Comparison of ENCODE assay signal across 9 mouse cellular contexts in genomic region chr1:153900860-153901730, GRCm38 (mm10). TPM values are rescaled to one million over a fixed set of nuclear protein-coding genes. Genes with fewer than 3 reads are reported as not detected.
DNase-seq lines count a peak whose midpoint lies in the region; ATAC-seq lines count a peak whose summit lies in the region.
"Had no signal": no experiment of that assay in that cellular context is flagged by ENCODE, and none has a peak within 500 bp of the region (broad histone marks: within the 10 kb centered on the region; RNA-seq: fewer than 3 reads in every experiment).

No protein-coding gene starts in this region.

- H3K9ac ChIP-seq in embryonic facial prominence, embryonic 11.5 days (replicated peaks; ENCODE audit: low read length) = peak overlapping the region; percentile 81
- H3K9ac ChIP-seq in kidney, embryonic 15.5 days = peak overlapping the region; percentile 88

- no peaks in the 10 kb centered on the region for H3K4me1 ChIP-seq in embryonic facial prominence, embryonic 11.5 days (ENCODE audit: control insufficient read depth, insufficient read depth, low read length)
- H3K4me1 ChIP-seq in kidney, embryonic 15.5 days = peaks cover 27% of the 10 kb centered on the region

- ATAC-seq in embryonic facial prominence, embryonic 11.5 days (replicated peaks; ENCODE audit: insufficient number of reproducible peaks, low FRiP score, low TSS enrichment, low read depth) = no peak
- peak; percentile 7 for ATAC-seq in kidney, embryonic 15.5 days (replicated peaks; ENCODE audit: low FRiP score)

- peak overlapping the region; percentile 78 for H3K27ac ChIP-seq in embryonic facial prominence, embryonic 11.5 days (replicated peaks; ENCODE audit: low read depth, low read length)
- H3K27ac ChIP-seq in kidney, embryonic 15.5 days = peak overlapping the region; percentile 98

- intact Hi-C loops in left cerebral cortex, postnatal 36 days (cut with DNase I) = no loop called here

- H3K36me3 ChIP-seq in embryonic facial prominence, embryonic 11.5 days (replicated peaks; ENCODE audit: control insufficient read depth, insufficient read depth, low read depth, low read length) = peaks cover 3% of the 10 kb centered on the region; the same call in 1 of the 2 replicates
- peaks cover 35% of the 10 kb centered on the region for H3K36me3 ChIP-seq in kidney, embryonic 15.5 days

- 1% methylated on average over 25 of the region's 25 CpGs for WGBS in embryonic facial prominence, embryonic 11.5 days
- WGBS in kidney, embryonic 15.5 days = 1% methylated on average over 25 of the region's 25 CpGs

- peak overlapping the region; percentile 57 for H3K4me3 ChIP-seq in embryonic facial prominence, embryonic 11.5 days (ENCODE audit: low read depth, low read length)
- peak overlapping the region; percentile 88 for H3K4me3 ChIP-seq in kidney, embryonic 15.5 days (replicated peaks)

- H3K9me3 ChIP-seq in embryonic facial prominence, embryonic 11.5 days (replicated peaks; ENCODE audit: control insufficient read depth, low read length) = no peaks in the 10 kb centered on the region
- no peaks in the 10 kb centered on the region for H3K9me3 ChIP-seq in kidney, embryonic 15.5 days (replicated peaks)

- H3K27me3 ChIP-seq in embryonic facial prominence, embryonic 11.5 days (ENCODE audit: control insufficient read depth, insufficient read depth, low read length) = no peaks in the 10 kb centered on the region
- H3K27me3 ChIP-seq in kidney, embryonic 15.5 days = no peaks in the 10 kb centered on the region

- peak overlapping the region; percentile 65 for H3K4me2 ChIP-seq in embryonic facial prominence, embryonic 11.5 days (ENCODE audit: low read depth, low read length)
- H3K4me2 ChIP-seq in kidney, embryonic 15.5 days = peak overlapping the region; percentile 62

- peak; percentile 38 to 48 for DNase-seq in B cell, adult 2 months
- peak; percentile 69 for DNase-seq in Muller cell, postnatal 12 days (ENCODE audit: inconsistent ontology term)
- peak; percentile 54 for DNase-seq in embryonic facial prominence, embryonic 11.5 days (ENCODE audit: low spot score)
- peak; percentile 77 for DNase-seq in heart, adult 8-10 months (ENCODE audit: low spot score)
- DNase-seq in lung, postnatal 25 days (ENCODE audit: low spot score) = peak; percentile 92
- peak; percentile 24 to 27 for DNase-seq in spleen, postnatal 36 days (ENCODE audit: low spot score in 2 of 2)
- DNase-seq in left cerebral cortex, postnatal 36 days (ENCODE audit: low spot score in 2 of 2) = no peak

RNA-seq across cellular contexts. Expression of gene Teddm2, which starts 1.1 kb away (rescaled TPM):
- 0.45 and 0.61 TPM in 2 replicates for polyA plus RNA-seq in embryonic facial prominence, embryonic 11.5 days (2014; fragmentation: Nextera tagmentation; extraction: Ambion mirVana)
- total RNA-seq in heart, adult 8-10 months (2022) = 1 to 10 TPM in 2 of 4 experiments, under 1 TPM in 2; 0.78 to 1.1 (median 0.91) TPM
- polyA plus RNA-seq in kidney, embryonic 15.5 days (2015; fragmentation: Nextera tagmentation; extraction: Ambion mirVana) = 0.45 and 0.62 TPM in 2 replicates
- total RNA-seq in left cerebral cortex, postnatal 36 days (2021) = 1 to 10 TPM; 3.6 to 3.9 TPM

RNA-seq across cellular contexts. Expression of gene Glul, which starts 1.4 kb away (rescaled TPM):
- polyA plus RNA-seq in embryonic facial prominence, embryonic 11.5 days (2014; fragmentation: Nextera tagmentation; extraction: Ambion mirVana) = 128 and 142 TPM in 2 replicates
- 100 to 1,000 TPM; 505 to 758 (median 680) TPM for total RNA-seq in heart, adult 8-10 months (2022)
- 130 and 142 TPM in 2 replicates for polyA plus RNA-seq in kidney, embryonic 15.5 days (2015; fragmentation: Nextera tagmentation; extraction: Ambion mirVana)
- total RNA-seq in left cerebral cortex, postnatal 36 days (2021) = 1,000 to 10,000 TPM; 1,847 to 2,050 TPM

RNA-seq across cellular contexts. Expression of gene Teddm1a, which starts 9.6 kb away (rescaled TPM):
- polyA plus RNA-seq in embryonic facial prominence, embryonic 11.5 days (2014; fragmentation: Nextera tagmentation; extraction: Ambion mirVana) = not detected in 2 replicates
- total RNA-seq in heart, adult 8-10 months (2022) = not detected
- polyA plus RNA-seq in kidney, embryonic 15.5 days (2015; fragmentation: Nextera tagmentation; extraction: Ambion mirVana) = not detected in 2 replicates
- not detected for total RNA-seq in left cerebral cortex, postnatal 36 days (2021)
- total RNA-seq: layer of hippocampus, postnatal 10 days had no signal

RNA-seq across cellular contexts. Expression of gene Teddm1b, which starts 26.9 kb away (rescaled TPM):
- polyA plus RNA-seq in embryonic facial prominence, embryonic 11.5 days (2014; fragmentation: Nextera tagmentation; extraction: Ambion mirVana) = 0.14 and 0.38 TPM in 2 replicates
- total RNA-seq in heart, adult 8-10 months (2022) = not detected
- polyA plus RNA-seq in kidney, embryonic 15.5 days (2015; fragmentation: Nextera tagmentation; extraction: Ambion mirVana) = 0.37 and 0.47 TPM in 2 replicates
- total RNA-seq in left cerebral cortex, postnatal 36 days (2021) = not detected
- total RNA-seq: layer of hippocampus, postnatal 10 days had no signal

RNA-seq across cellular contexts. Expression of gene Rgsl1, which starts 57.2 kb away (rescaled TPM):
- polyA plus RNA-seq in embryonic facial prominence, embryonic 11.5 days (2014; fragmentation: Nextera tagmentation; extraction: Ambion mirVana) = 0.14 TPM in 1 of 2 replicates, not detected in the other
- total RNA-seq in heart, adult 8-10 months (2022) = not detected
- not detected in 2 replicates for polyA plus RNA-seq in kidney, embryonic 15.5 days (2015; fragmentation: Nextera tagmentation; extraction: Ambion mirVana)
- 1 to 10 TPM; 1.3 to 2.3 TPM for total RNA-seq in left cerebral cortex, postnatal 36 days (2021)

Comparison
In these comparisons a context has a peak if more than half of its experiments do, and no peak if none do; other contexts are left out.
1. DNase-seq: peak in B cell, adult 2 months (2 of 2), Muller cell, postnatal 12 days (single experiment), embryonic facial prominence, embryonic 11.5 days (single experiment), heart, adult 8-10 months (single experiment), lung, postnatal 25 days (single experiment) and spleen, postnatal 36 days (2 of 2); none in left cerebral cortex, postnatal 36 days (0 of 2).